Mouse (Mus musculus): ENCODE measurements at regions not wholly inside any gene's neighbourhood (a gene's known extent, or its start where the extent isn't known, plus 50 kb on each side); places are given as distances from the start of the nearest gene placed in this dataset.

- DNase-seq (ENCODE audit: low read depth, low spot score): no peak
Observed at GRCm38 (mm10) chr16:78156876-78157232, 144.4 kb upstream of the Cxadr start.

DNA sequence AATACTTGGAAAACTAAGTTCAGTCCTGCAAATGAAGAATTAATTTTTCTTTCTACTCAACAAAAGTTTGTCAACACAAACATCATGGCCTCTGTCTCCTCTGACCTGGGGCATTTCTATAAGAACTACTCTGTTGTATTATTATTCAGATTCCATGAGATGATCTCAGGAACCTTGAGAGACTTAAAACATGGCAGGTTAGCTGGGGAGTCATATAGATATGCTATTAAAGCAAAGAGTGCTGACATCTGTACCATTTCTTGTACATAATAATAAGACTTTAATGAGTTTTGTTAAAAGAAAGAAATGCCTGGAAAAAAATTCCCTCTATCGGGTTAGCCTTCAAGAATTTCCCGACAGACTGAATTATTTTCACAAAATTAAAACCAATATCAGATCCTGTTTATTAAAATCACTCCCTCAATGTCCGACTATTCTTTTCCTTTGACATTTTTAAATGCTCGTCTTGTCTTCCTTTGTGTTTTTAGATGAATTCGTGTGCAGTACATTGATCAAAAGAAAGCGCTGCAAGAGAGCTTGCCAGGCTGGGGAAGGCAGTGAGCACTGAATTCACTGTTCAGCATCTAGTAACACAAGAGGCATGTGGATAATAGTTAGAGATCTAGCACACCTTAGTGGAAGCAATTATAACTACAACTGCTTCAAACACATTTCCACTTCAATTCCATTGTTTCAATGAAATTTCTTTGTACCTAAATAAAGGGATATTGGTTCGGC lies 145.0 kb upstream of the Cxadr start:
- peak; percentile 17 for DNase-seq (ENCODE audit: low read depth, low spot score)

GRCm38 (mm10) chr16:78153899-78154605 lies 147.2 kb upstream of the Cxadr start:
- no peak for DNase-seq (ENCODE audit: low read depth, low spot score)

DNA sequence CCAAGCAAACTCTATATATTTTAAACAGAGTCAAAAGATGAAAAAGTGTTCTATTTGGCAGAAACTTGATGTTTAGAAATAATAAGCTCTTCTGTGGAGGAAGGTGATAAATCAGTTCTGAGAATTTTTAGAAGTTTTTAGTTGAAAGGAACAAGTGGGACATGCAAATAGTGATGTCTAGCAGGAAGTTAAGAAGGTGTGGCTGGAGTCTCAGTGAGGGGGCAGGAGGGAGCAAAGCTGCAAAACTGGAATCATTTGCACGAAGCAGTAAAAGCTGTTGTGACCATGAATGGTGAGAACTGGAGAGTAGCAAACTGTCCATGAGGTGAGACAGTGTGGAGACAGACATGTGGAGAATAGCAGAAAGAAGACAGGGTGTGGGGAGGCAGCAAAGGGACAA lies 157.1 kb upstream of the Cxadr start:
- no peak for DNase-seq (ENCODE audit: low read depth, low spot score)

- no peak for DNase-seq (ENCODE audit: low read depth, low spot score)
Observed at GRCm38 (mm10) chr16:78135501-78135900, 165.8 kb upstream of the Cxadr start.

- DNase-seq (ENCODE audit: low read depth, low spot score): no peak
Observed at GRCm38 (mm10) chr16:78134531-78134930, 166.8 kb upstream of the Cxadr start.

- no peak for DNase-seq (ENCODE audit: low read depth, low spot score)
Observed at GRCm38 (mm10) chr16:78121668-78122067, 179.6 kb upstream of the Cxadr start.

DNA sequence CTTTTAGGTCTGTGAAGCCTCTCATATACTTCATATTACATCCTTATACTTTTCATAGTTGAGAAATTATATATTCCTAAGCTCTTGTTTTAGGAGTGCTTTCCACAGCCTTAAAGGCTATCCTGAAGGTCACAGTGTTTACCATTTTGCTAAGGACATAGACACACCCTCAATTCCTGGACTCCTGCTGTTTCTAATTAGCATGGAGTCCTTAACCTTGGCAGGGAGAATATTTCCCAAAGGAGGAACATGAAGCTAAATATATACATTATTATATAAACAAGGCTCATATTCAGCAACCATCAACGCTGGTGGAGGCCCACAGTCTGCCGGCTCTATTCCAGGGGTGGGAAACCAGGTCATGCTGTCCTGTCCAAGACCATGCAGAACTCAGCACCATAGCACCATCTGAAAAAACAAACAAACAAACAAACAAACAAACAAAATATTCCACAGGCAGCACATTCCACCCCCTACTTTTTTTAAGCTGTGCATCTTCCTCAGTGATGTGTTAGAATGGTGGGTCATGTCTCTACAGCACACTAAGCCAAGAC lies 180.9 kb upstream of the Cxadr start:
- peak; percentile 42 for DNase-seq (ENCODE audit: low read depth, low spot score)

DNA sequence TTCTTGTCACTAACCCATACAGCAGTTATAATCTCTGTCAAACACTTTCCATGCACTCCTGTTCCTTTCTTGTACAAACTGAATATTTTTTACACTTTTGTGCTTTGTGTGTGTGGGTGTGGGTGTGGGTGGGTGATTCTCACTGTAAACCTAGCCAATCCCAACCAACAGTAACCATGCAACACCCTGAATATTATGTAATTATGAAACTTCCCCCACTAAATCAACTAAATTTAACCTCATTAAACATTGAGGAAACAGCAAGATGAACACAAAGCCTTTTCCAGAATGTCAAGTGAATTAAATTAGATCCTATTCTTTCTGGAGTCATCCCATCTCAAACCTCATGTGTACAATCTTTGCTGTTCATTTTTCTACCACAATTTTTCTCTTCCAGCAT lies 197.0 kb upstream of the Cxadr start:
- no peak for DNase-seq (ENCODE audit: low read depth, low spot score)

- no peak for DNase-seq (ENCODE audit: low read depth, low spot score)
Observed at GRCm38 (mm10) chr16:78101415-78102326, 199.6 kb upstream of the Cxadr start.

DNA sequence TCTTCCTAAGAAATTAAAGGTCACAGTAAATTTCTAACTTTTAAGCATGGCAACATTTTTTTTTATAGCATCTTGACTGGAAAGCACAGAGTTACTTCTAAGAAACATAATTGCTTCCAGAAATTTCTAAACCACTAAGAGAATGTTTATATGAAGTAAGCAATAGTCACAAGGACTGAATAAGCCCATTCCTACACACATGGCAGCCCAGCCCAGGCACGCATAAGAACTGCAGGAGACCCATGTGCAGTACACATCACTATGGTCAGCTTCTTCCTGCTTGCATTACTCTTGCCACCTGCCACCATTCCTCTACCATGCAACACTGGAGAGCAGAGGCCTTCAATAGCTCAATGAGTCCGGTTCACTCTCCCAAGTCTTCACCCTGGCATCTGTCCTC lies 201.4 kb upstream of the Cxadr start:
- no peak for DNase-seq (ENCODE audit: low read depth, low spot score)

- no peak for DNase-seq (ENCODE audit: low read depth, low spot score)
Observed at GRCm38 (mm10) chr16:78099114-78099513, 202.2 kb upstream of the Cxadr start.

DNA sequence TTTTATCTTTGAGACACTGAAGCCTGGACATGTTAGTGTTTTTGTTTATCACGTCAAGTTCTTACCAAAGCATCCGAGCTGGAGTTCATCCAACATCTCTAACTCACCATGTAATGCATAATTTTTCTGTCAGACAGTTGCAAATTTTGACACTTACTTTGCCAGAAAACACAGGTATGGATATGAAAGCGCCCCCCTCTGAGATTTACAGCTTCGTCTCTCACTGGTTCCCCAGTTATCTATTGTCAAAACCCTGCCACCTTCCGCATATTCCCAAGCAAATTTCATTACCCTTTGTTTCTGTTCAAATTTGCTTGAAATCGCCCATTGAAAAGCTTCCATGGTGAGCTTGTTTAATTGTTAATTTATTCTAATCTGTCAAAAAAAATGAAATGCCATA lies 202.7 kb upstream of the Cxadr start:
- no peak for DNase-seq (ENCODE audit: low read depth, low spot score)

DNA sequence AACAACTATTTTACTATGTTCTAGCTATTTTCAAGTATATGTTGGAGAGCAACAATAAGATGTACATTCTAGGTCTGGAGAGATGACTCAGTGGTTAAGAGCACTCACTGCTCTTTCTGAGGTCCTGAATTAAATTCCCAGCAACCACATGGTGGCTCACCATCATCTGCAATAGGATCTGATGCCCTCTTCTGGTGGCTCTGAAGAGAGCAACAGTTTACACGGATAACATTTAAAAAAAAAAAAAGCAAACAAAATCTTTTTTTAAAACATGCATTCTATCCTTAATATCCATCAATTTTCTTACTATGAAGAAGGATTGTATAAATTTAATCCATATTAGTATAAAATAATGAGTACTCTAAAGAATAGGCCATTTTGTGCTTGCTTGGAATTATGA lies 204.7 kb upstream of the Cxadr start:
- peak; percentile 26 for DNase-seq (ENCODE audit: low read depth, low spot score)

DNA sequence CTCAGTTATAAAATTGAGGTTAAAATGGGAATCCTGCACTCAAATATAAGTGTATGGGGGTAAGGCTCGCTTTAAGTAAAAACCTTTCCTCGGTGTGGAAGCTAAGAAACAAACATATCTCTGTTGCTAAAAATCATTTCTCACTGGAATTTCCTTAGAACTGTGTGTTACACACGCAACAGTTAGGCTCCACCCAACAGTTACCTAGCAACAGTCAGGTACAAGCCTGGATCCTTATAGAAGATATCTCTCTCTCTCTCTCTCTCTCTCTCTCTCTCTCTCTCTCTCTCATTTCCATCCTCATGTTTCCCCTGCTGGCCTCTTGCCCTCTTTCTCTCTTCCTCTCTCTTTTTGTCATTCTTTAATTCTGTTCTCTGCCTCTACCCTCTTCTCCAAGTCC lies 211.1 kb upstream of the Cxadr start:
- no peak for DNase-seq (ENCODE audit: low read depth, low spot score)

DNA sequence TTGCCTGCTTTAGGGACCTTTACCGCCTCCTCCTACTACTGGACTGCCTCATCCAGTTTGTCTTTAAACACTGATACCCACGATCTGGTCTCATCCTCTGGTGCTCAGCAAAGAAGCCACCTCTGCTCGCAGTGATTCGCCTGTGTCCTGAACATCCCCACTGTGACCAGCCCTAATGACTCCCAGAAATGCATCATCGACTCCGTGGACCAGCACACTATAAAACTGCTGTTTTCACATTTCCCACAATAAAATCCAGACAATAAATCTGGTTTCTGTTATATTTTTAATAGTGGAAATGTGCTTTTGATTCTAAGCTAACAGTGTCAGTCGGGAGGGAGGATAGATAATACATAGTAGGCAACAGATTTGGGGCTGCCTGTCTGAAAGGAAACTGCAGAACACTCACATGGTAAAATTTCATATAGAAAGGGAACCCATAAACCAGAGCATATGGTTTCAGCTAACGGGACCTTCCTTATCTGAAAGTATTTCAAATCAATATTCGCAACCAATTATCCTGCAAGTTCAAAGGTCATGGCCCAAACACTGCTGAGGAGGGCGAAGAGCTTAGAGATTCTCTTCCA lies 233.7 kb upstream of the Cxadr start:
- DNase-seq (ENCODE audit: low read depth, low spot score): no peak

GRCm38 (mm10) chr16:78060516-78060915 lies 240.8 kb upstream of the Cxadr start:
- no peak for DNase-seq (ENCODE audit: low read depth, low spot score)

GRCm38 (mm10) chr16:78057549-78057948 lies 243.7 kb upstream of the Cxadr start:
- DNase-seq (ENCODE audit: low read depth, low spot score): no peak

GRCm38 (mm10) chr16:78052133-78052532 lies 249.2 kb upstream of the Cxadr start:
- DNase-seq (ENCODE audit: low read depth, low spot score): no peak

DNA sequence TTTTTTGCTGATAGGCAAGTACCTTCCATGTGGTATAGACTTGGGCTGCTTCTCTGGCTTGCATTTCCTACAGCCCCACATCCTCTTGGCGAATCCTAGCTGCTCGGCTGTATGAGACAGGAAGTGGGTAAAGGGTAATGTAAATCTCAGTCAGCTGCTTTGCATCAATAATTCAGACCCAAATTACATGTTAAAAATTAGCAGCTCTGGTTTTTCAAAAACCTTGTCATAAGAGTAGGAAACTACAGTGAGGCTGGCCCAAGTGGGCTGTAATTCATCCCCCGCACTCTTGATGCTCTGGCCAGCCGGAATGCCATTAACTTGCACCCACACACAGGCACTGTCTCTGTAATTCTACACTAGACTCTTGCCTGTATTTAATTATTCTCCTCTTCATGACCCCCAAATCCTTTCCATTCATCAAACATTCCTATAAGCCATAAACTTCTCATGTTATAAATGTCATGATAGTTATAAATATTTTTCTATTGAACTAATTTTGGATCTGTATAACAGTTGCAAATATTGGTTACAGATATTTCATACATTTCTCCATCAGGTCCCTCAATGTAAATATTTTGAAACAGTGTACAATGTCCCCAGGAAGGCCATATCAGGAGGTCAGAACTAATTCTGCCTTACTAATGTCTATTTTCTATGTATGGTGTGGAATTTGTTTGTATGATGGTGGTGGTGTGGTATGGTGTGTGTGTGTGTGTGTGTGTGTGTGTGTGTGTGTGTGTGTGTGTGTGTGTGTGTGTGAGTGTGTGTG lies 261.0 kb upstream of the Cxadr start:
- DNase-seq (ENCODE audit: low read depth, low spot score): no peak

Measured in ZHBTc4 (cell line).